Comparison of ENCODE assay signal across 12 mouse cellular contexts in the genomic region with DNA sequence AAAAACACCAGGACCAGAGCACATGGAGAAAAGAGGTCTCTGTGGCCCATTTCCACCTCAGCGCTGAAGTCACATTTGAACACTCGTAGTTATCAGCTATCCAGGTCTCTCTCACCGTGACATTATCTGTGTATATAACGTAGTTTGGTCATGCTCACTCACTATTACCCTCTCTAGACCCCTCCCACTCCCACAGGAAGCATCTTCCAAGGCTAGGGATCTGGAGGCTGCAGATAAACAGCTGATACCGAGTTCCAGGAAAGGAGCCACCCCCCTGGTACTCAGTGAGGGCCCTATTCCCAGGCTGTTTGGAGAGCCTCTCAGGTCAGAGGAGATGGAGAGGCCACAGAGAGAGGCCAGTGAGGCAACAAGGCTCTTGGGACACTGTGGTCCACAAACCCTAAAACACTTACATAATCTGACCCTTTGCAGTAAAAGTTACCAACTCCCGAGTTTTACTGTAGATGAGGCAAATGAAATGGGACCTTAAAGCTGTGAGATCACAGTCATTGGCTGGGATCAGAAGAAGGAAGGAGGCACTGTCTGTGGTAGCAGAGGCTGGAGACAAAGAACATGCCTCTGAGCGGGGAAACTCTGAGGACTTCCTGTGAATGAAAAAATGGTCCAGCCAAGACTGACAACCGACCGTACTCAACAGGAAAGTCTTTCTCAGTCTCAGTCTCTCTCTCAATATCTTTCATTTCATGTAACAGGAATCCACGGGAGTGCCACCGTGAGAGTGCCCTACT. TPM values are rescaled to one million over a fixed set of nuclear protein-coding genes. Genes with fewer than 3 reads are reported as not detected.
DNase-seq lines count a peak whose midpoint lies in the region; ATAC-seq and TF ChIP-seq lines count a peak whose summit lies in the region.
"Had no signal": no experiment of that assay in that cellular context is flagged by ENCODE, and none has a peak within 500 bp of the region (broad histone marks: within the 10 kb centered on the region; RNA-seq: fewer than 3 reads in every experiment).

No protein-coding gene starts in this region.

- H3K9me3 ChIP-seq in lung, postnatal 0 days (ENCODE audit: low read length), result no peaks in the 10 kb centered on the region
- H3K9me3 ChIP-seq in G1E (replicated peaks), result no peaks in the 10 kb centered on the region
- H3K9me3 ChIP-seq in megakaryocyte, embryonic 14.5 days, result no peaks in the 10 kb centered on the region

- no peak overlapping the region for H3K4me3 ChIP-seq in lung, postnatal 0 days (ENCODE audit: low read depth, low read length)
- no peak overlapping the region for H3K4me3 ChIP-seq in G1E (ENCODE audit: low read depth, low read length)
- peak overlapping the region; percentile 93 for H3K4me3 ChIP-seq in megakaryocyte, embryonic 14.5 days (replicated peaks)

- TF ChIP-seq CTCF in lung, postnatal 0 days (IDR thresholded peaks at IDR 0.05), result no peak
- no peak for TF ChIP-seq CTCF in G1E (IDR thresholded peaks at IDR 0.05; ENCODE audit: low read depth, low read length)

- H3K36me3 ChIP-seq in lung, postnatal 0 days (ENCODE audit: insufficient read depth, low read length), result no peaks in the 10 kb centered on the region
- H3K36me3 ChIP-seq in G1E (replicated peaks), result no peaks in the 10 kb centered on the region
- H3K36me3 ChIP-seq in megakaryocyte, embryonic 14.5 days (replicated peaks; ENCODE audit: low read length), result no peaks in the 10 kb centered on the region

- H3K4me2 ChIP-seq in lung, postnatal 0 days (replicated peaks; ENCODE audit: low read depth, low read length), result no peak overlapping the region

- no peak for DNase-seq in lung, postnatal 0 days (ENCODE audit: low spot score)
- no peak for DNase-seq in lung, postnatal 36 days
- DNase-seq in G1E (ENCODE audit: low spot score), result no peak
- peak; percentile 86 for DNase-seq in c-Kit-positive CD71-positive TER-119-positive erythroid progenitor cells, embryonic 14.5 days (ENCODE audit: low spot score)
- no peak for DNase-seq in T-cell, adult 2 months (ENCODE audit: low spot score)
- DNase-seq in cerebellum, adult 11 months, result no peak
- DNase-seq: cerebellum, adult 9-10 months; kidney, adult 2 months; lung, postnatal 14 days; spleen, adult 18-20 months had no signal

- H3K9ac ChIP-seq in lung, postnatal 0 days (replicated peaks; ENCODE audit: low read depth), result no peak overlapping the region

- no peaks in the 10 kb centered on the region for H3K27me3 ChIP-seq in lung, postnatal 0 days (replicated peaks; ENCODE audit: insufficient read depth, low read length)
- H3K27me3 ChIP-seq in G1E (ENCODE audit: insufficient read depth, low read length), result peaks cover 7% of the 10 kb centered on the region; the same call in 1 of the 2 replicates
- no peaks in the 10 kb centered on the region for H3K27me3 ChIP-seq in megakaryocyte, embryonic 14.5 days (replicated peaks)

- WGBS in lung, postnatal 0 days, result 50% methylated on average over 11 of the region's 11 CpGs

- peaks cover 9% of the 10 kb centered on the region; the same call in 1 of the 2 replicates for H3K4me1 ChIP-seq in lung, postnatal 0 days (ENCODE audit: insufficient read depth, low read depth, low read length)
- peaks cover 24% of the 10 kb centered on the region for H3K4me1 ChIP-seq in G1E (ENCODE audit: insufficient read depth, low read depth, low read length)
- peaks cover 94% of the 10 kb centered on the region for H3K4me1 ChIP-seq in megakaryocyte, embryonic 14.5 days

- no peak for TF ChIP-seq EP300 in lung, postnatal 0 days (IDR thresholded peaks at IDR 0.05)

- ATAC-seq in lung, postnatal 0 days, result peak; percentile 44; the same call in 1 of the 2 replicates
- ATAC-seq in G1E (ENCODE audit: extremely low read depth, insufficient number of reproducible peaks, low FRiP score, poor library complexity, severe bottlenecking), result peak; percentile 66

- no peak overlapping the region for H3K27ac ChIP-seq in lung, postnatal 0 days (ENCODE audit: low read length)

RNA-seq across cellular contexts. Expression of gene Slc2a3, which starts 38.3 kb away (rescaled TPM):
- polyA plus RNA-seq in lung, postnatal 0 days (2015; fragmentation: Nextera tagmentation; extraction: Ambion mirVana), result 3.8 and 5.0 TPM in 2 replicates
- total RNA-seq in G1E (2014; fragmentation: Nextera tagmentation), result 375 and 431 TPM in 2 replicates
- 371 and 387 TPM in 2 replicates for total RNA-seq in G1E (2017)
- polyA plus RNA-seq in G1E (2012), result 73.2 and 97.6 TPM in 2 replicates
- polyA plus RNA-seq in megakaryocyte, embryonic 14.5 days (2012; ENCODE audit: insufficient read depth, low replicate concordance), result 188 and 291 TPM in 2 replicates

RNA-seq across cellular contexts. Expression of gene Nanog, which starts 55.8 kb away (rescaled TPM):
- 0.24 and 0.36 TPM in 2 replicates for polyA plus RNA-seq in lung, postnatal 0 days (2015; fragmentation: Nextera tagmentation; extraction: Ambion mirVana)
- total RNA-seq in G1E (2014; fragmentation: Nextera tagmentation) (not detected in 2 replicates), G1E (2017) (0.12 and 0.27 TPM in 2 replicates)
- not detected in 2 replicates for polyA plus RNA-seq in G1E (2012)
- polyA plus RNA-seq in megakaryocyte, embryonic 14.5 days (2012; ENCODE audit: insufficient read depth, low replicate concordance), result not detected in 2 replicates
- total RNA-seq: left cerebral cortex, adult 18-20 months had no signal

RNA-seq across cellular contexts. Expression of gene Foxj2, which starts 56.6 kb away (rescaled TPM):
- 5.5 and 6.1 TPM in 2 replicates for polyA plus RNA-seq in lung, postnatal 0 days (2015; fragmentation: Nextera tagmentation; extraction: Ambion mirVana)
- 24.3 and 27.8 TPM in 2 replicates for total RNA-seq in G1E (2014; fragmentation: Nextera tagmentation)
- total RNA-seq in G1E (2017), result 3.9 and 4.0 TPM in 2 replicates
- polyA plus RNA-seq in G1E (2012), result 18.6 and 20.5 TPM in 2 replicates
- polyA plus RNA-seq in megakaryocyte, embryonic 14.5 days (2012; ENCODE audit: insufficient read depth, low replicate concordance), result 7.7 and 9.2 TPM in 2 replicates

Comparison
In these comparisons a context has a peak if more than half of its experiments do, and no peak if none do; other contexts are left out.
1. RNA of gene Slc2a3, which starts 38.3 kb away (polyA plus RNA-seq): 188 to 291 TPM in megakaryocyte, embryonic 14.5 days and 73.2 to 97.6 TPM in G1E; 3.8 to 5.0 TPM in lung, postnatal 0 days; every median in the first group is over 10 times any median in the second.